Mouse (Mus musculus): ENCODE results near the gene Sgsm3. TPM values are rescaled to one million over a fixed set of nuclear protein-coding genes. Genes with fewer than 3 reads are reported as not detected.
A peak's percentile ranks its signal among the peaks of the same experiment; 100 is the strongest.

Sgsm3 gene
- total and polyA plus RNA-seq, 2 experiments from 2014 or later, result 60.6 to 91.4 TPM

DNA sequence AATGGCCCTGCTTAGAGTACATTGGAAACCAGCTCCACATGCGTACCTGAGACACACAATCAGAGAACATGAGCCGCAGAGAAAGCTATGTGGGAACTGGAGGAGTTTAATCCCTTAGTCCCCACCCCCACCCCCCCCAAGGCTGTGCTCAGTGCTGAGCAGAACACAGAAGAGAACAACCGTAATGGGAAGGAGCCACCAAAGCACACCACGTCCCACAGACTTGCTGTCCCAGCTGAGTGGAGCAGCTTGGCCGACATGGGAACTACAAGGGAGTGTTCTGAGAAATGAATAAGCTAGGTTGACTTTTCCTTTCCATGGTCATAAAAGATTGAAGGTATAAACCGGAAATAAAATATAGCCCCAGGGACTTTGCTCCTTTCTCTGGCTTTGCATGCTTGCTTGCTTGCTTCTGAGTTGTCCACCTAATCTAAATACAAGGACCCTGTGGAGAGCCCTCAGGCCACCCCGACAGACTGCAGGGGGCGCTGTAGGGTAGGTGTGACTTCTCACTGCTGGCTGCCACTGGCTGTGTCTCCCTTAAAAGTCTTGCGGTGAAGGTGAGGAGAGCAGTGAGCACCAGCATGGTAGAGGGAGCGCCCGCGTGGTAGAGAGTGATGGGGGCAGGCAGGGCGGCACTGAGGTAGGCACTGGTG, 64.8 kb downstream of the Sgsm3 start:
- DNase-seq (ENCODE audit: low spot score) (peak; percentile 36), ATAC-seq (no peak)
- Histone ChIP-seq H3K27me3 (ENCODE audit: insufficient read depth, low read length) (no peaks in the 10 kb centered on the region), H3K4me1 (ENCODE audit: insufficient read depth, low read length) (no peaks in the 10 kb centered on the region), H3K36me3 (ENCODE audit: insufficient read depth, low read length) (peaks cover 7% of the 10 kb centered on the region; the same call in 1 of the 2 replicates), H3K9me3 (ENCODE audit: low read length) (no peaks in the 10 kb centered on the region), H3K4me2 (ENCODE audit: low read depth, low read length) (no peak overlapping the region), H3K9ac (replicated peaks; ENCODE audit: low read length) (no peak overlapping the region), H3K4me3 (ENCODE audit: low read length) (no peak overlapping the region), H3K27ac (no peak overlapping the region)
- 67% methylated on average over 13 of the region's 13 CpGs for WGBS
- peak; percentile 46 for TF ChIP-seq CTCF (IDR thresholded peaks at IDR 0.05; ENCODE audit: low read depth)

DNA sequence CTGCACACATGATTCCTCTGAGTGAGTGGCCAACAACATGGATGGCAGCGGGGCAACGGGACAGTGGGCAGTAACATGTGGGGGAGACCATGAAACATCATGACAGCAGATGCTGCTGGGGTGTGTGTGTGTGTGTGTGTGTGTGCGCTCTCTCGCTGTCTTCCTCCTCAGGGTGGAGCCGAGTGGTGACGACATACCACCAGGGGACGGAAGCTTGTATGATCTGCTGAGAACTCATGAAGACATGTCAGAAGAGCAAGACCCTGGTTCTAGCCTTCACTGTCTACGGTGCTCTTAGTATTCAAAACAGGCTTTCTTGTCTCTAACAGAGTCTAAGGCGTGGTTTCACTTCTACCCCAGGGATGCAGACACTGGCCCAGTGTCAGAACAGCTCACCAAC, 66.9 kb downstream of the Sgsm3 start:
- DNase-seq (ENCODE audit: low spot score) (no peak), ATAC-seq (no peak)
- H3K9ac ChIP-seq (replicated peaks; ENCODE audit: low read length), result no peak overlapping the region
- no peak overlapping the region for H3K4me2 ChIP-seq (ENCODE audit: low read depth, low read length)
- H3K4me1 ChIP-seq (ENCODE audit: insufficient read depth, low read length), result no peaks in the 10 kb centered on the region
- H3K36me3 ChIP-seq (ENCODE audit: insufficient read depth, low read length), result peaks cover 7% of the 10 kb centered on the region; the same call in 1 of the 2 replicates
- H3K4me3 ChIP-seq (ENCODE audit: low read length), result no peak overlapping the region
- 92% methylated on average over 9 of the region's 9 CpGs for WGBS
- no peaks in the 10 kb centered on the region for H3K27me3 ChIP-seq (ENCODE audit: insufficient read depth, low read length)
- no peak for TF ChIP-seq CTCF (IDR thresholded peaks at IDR 0.05; ENCODE audit: low read depth)
- no peak overlapping the region for H3K27ac ChIP-seq
- no peaks in the 10 kb centered on the region for H3K9me3 ChIP-seq (ENCODE audit: low read length)

- no peak for TF ChIP-seq CTCF (IDR thresholded peaks at IDR 0.05; ENCODE audit: low read depth)
- H3K27ac ChIP-seq, result no peak overlapping the region
- H3K4me2 ChIP-seq (ENCODE audit: low read depth, low read length), result no peak overlapping the region
- no peak overlapping the region for H3K9ac ChIP-seq (replicated peaks; ENCODE audit: low read length)
- peaks cover 7% of the 10 kb centered on the region; the same call in 1 of the 2 replicates for H3K36me3 ChIP-seq (ENCODE audit: insufficient read depth, low read length)
- no peak for DNase-seq (ENCODE audit: low spot score)
- H3K9me3 ChIP-seq (ENCODE audit: low read length), result no peaks in the 10 kb centered on the region
- H3K4me3 ChIP-seq (ENCODE audit: low read length), result no peak overlapping the region
- no peaks in the 10 kb centered on the region for H3K4me1 ChIP-seq (ENCODE audit: insufficient read depth, low read length)
- WGBS, result 91% methylated on average over 4 of the region's 4 CpGs
- no peaks in the 10 kb centered on the region for H3K27me3 ChIP-seq (ENCODE audit: insufficient read depth, low read length)
- no peak for ATAC-seq
These were observed 67.8 kb downstream of the Sgsm3 start for GRCm38 (mm10) chr15:81045336-81045735.

- no peak for TF ChIP-seq CTCF (IDR thresholded peaks at IDR 0.05; ENCODE audit: low read depth)
- Histone ChIP-seq H3K4me2 (ENCODE audit: low read depth, low read length) (no peak overlapping the region), H3K9me3 (ENCODE audit: low read length) (no peaks in the 10 kb centered on the region), H3K27ac (no peak overlapping the region), H3K4me1 (ENCODE audit: insufficient read depth, low read length) (no peaks in the 10 kb centered on the region), H3K36me3 (ENCODE audit: insufficient read depth, low read length) (peaks cover 7% of the 10 kb centered on the region; the same call in 1 of the 2 replicates), H3K27me3 (ENCODE audit: insufficient read depth, low read length) (no peaks in the 10 kb centered on the region), H3K9ac (replicated peaks; ENCODE audit: low read length) (no peak overlapping the region), H3K4me3 (ENCODE audit: low read length) (no peak overlapping the region)
- ATAC-seq (no peak), DNase-seq (ENCODE audit: low spot score) (no peak)
- WGBS, result 86% methylated on average over 7 of the region's 7 CpGs
These were observed 68.5 kb downstream of the Sgsm3 start for GRCm38 (mm10) chr15:81046061-81046460.

- Histone ChIP-seq H3K4me3 (ENCODE audit: low read length) (no peak overlapping the region), H3K27ac (no peak overlapping the region), H3K9me3 (ENCODE audit: low read length) (no peaks in the 10 kb centered on the region), H3K27me3 (ENCODE audit: insufficient read depth, low read length) (no peaks in the 10 kb centered on the region), H3K9ac (replicated peaks; ENCODE audit: low read length) (no peak overlapping the region), H3K4me1 (ENCODE audit: insufficient read depth, low read length) (no peaks in the 10 kb centered on the region), H3K36me3 (ENCODE audit: insufficient read depth, low read length) (peaks cover 7% of the 10 kb centered on the region; the same call in 1 of the 2 replicates), H3K4me2 (ENCODE audit: low read depth, low read length) (no peak overlapping the region)
- 62% methylated on average over 10 of the region's 10 CpGs for WGBS
- no peak for TF ChIP-seq CTCF (IDR thresholded peaks at IDR 0.05; ENCODE audit: low read depth)
- DNase-seq (ENCODE audit: low spot score), result no peak
- ATAC-seq, result no peak
These were observed 69.9 kb downstream of the Sgsm3 start for GRCm38 (mm10) chr15:81047497-81047896.

DNA sequence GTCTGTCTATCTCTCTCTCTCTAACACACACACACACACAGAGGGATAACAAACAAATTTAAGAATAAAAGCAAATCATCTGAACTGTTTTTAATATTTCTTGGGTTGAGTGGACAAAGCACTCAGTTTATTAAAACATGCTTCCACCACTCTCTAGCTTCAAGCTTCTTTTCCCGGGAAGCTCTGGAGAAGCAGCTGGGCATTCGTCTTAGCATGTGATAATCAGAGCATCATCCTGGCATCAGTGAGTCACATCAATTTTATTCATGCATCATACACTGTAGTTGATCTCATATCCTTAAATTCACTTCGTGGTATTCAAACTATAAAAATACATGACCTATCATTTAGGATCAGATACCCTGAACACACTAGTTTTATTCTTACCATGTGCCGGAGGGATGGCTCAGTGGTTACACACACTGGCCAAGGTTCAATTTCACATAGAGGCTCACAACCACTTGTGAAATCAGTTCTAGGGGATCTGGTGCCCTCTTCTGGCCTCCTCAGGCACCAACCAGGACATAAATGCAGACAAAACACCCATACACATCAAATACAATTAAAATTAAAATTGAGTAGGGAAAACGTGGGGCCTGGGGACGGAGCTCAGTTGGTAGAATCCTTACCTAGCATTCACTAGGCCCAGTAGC, 72.0 kb downstream of the Sgsm3 start:
- Histone ChIP-seq H3K9ac (replicated peaks; ENCODE audit: low read length) (no peak overlapping the region), H3K4me3 (ENCODE audit: low read length) (no peak overlapping the region), H3K27ac (no peak overlapping the region), H3K27me3 (ENCODE audit: insufficient read depth, low read length) (no peaks in the 10 kb centered on the region), H3K4me2 (ENCODE audit: low read depth, low read length) (no peak overlapping the region), H3K9me3 (ENCODE audit: low read length) (no peaks in the 10 kb centered on the region), H3K36me3 (ENCODE audit: insufficient read depth, low read length) (peaks cover 7% of the 10 kb centered on the region; the same call in 1 of the 2 replicates), H3K4me1 (ENCODE audit: insufficient read depth, low read length) (no peaks in the 10 kb centered on the region)
- TF ChIP-seq CTCF (IDR thresholded peaks at IDR 0.05; ENCODE audit: low read depth), result peak; percentile 72
- 76% methylated on average over 6 of the region's 6 CpGs for WGBS
- DNase-seq (ENCODE audit: low spot score), result peak; percentile 67
- ATAC-seq, result no peak

GRCm38 (mm10) chr15:81050488-81050887, 72.9 kb downstream of the Sgsm3 start:
- Histone ChIP-seq H3K9me3 (ENCODE audit: low read length) (no peaks in the 10 kb centered on the region), H3K36me3 (ENCODE audit: insufficient read depth, low read length) (no peaks in the 10 kb centered on the region), H3K4me2 (ENCODE audit: low read depth, low read length) (no peak overlapping the region), H3K27me3 (ENCODE audit: insufficient read depth, low read length) (no peaks in the 10 kb centered on the region), H3K9ac (replicated peaks; ENCODE audit: low read length) (no peak overlapping the region), H3K4me1 (ENCODE audit: insufficient read depth, low read length) (no peaks in the 10 kb centered on the region), H3K27ac (no peak overlapping the region), H3K4me3 (ENCODE audit: low read length) (no peak overlapping the region)
- no peak for TF ChIP-seq CTCF (IDR thresholded peaks at IDR 0.05; ENCODE audit: low read depth)
- 64% methylated on average over 3 of the region's 3 CpGs for WGBS
- no peak for ATAC-seq
- DNase-seq (ENCODE audit: low spot score), result no peak
